12 mouse cellular contexts compared by ENCODE assay signal in the genomic region with DNA sequence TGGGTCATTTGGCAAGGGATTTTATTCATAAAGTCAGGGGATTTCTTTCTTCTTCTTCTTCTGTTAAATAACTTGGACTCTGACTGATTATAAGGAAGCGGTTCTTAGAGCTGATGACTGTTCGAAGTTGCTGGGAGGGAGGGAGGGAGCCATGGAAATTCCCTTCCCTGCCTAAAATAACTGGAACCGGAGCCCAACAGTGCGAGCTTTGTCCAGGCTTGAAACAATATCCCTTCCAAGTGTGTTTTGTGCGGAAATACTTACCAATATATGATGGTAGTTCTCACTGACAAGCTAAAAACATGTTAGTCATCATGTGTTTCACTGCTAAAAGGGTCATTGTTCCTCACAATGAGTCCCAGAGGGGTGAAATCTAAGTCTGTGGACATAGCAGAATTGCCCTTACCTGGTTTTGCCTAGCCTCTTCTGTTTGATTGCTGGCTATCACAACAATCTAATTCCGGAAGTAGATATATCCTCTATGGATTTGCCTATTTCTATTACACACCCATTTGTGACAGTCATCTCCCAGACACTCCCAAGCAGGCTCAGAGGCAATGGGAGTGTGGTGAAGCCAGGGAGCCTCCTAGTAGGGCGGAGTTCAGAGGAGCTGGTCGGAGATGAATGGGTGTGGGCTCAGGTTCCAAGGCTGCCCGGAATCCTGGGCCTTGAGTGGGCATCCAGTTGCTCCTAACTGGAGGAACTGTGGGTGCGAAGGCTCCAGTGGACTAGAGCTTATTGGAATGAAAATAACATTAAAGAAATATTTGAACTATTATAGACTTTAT.
A peak's percentile ranks its signal among the peaks of the same experiment; 100 is the strongest.
DNase-seq lines count a peak whose midpoint lies in the region; ATAC-seq and TF ChIP-seq lines count a peak whose summit lies in the region.
"Had no signal": no experiment of that assay in that cellular context is flagged by ENCODE, and none has a peak within 500 bp of the region (broad histone marks: within the 10 kb centered on the region; RNA-seq: fewer than 3 reads in every experiment).

No protein-coding gene starts in this region.

- peaks cover 10% of the 10 kb centered on the region; the same call in 1 of the 2 replicates for H3K4me1 ChIP-seq in midbrain, embryonic 14.5 days (ENCODE audit: control insufficient read depth, insufficient read depth, low read length)
- H3K4me1 ChIP-seq in midbrain, postnatal 0 days (ENCODE audit: insufficient read depth, low read length): 0 out of 2 replicates have a peak, but pooled peaks cover 3% of the 10 kb centered on the region
- H3K4me1 ChIP-seq in intestine, embryonic 16.5 days (ENCODE audit: control insufficient read depth, insufficient read depth, low read length): peaks cover 16% of the 10 kb centered on the region
- H3K4me1 ChIP-seq in stomach, embryonic 16.5 days (ENCODE audit: control insufficient read depth, insufficient read depth, low read length): peaks cover 9% of the 10 kb centered on the region; the same call in 1 of the 2 replicates
- peaks cover 3% of the 10 kb centered on the region; the same call in 1 of the 2 replicates for H3K4me1 ChIP-seq in kidney, embryonic 14.5 days (ENCODE audit: control insufficient read depth, insufficient read depth, low read length)

- no peaks in the 10 kb centered on the region for H3K27me3 ChIP-seq in midbrain, embryonic 14.5 days (ENCODE audit: control insufficient read depth, insufficient read depth, low read length)
- no peaks in the 10 kb centered on the region for H3K27me3 ChIP-seq in midbrain, postnatal 0 days (ENCODE audit: insufficient read depth, low read length)
- H3K27me3 ChIP-seq in intestine, embryonic 16.5 days (replicated peaks; ENCODE audit: control insufficient read depth, insufficient read depth, low read length): no peaks in the 10 kb centered on the region
- H3K27me3 ChIP-seq in stomach, embryonic 16.5 days (ENCODE audit: control insufficient read depth, insufficient read depth, low read length): no peaks in the 10 kb centered on the region
- no peaks in the 10 kb centered on the region for H3K27me3 ChIP-seq in kidney, embryonic 14.5 days (ENCODE audit: control insufficient read depth, insufficient read depth, low read length)

- H3K9ac ChIP-seq in midbrain, embryonic 14.5 days (replicated peaks; ENCODE audit: low read length): no peak overlapping the region
- no peak overlapping the region for H3K9ac ChIP-seq in midbrain, postnatal 0 days (replicated peaks; ENCODE audit: low read length, poor library complexity, severe bottlenecking)
- no peak overlapping the region for H3K9ac ChIP-seq in intestine, embryonic 16.5 days (ENCODE audit: low read depth, low read length)
- no peak overlapping the region for H3K9ac ChIP-seq in stomach, embryonic 16.5 days (ENCODE audit: low read length)
- H3K9ac ChIP-seq in kidney, embryonic 14.5 days (ENCODE audit: low read depth, low read length): no peak overlapping the region

- H3K4me3 ChIP-seq in gastrocnemius, adult 2 months: no peak overlapping the region
- H3K4me3 ChIP-seq in midbrain, embryonic 14.5 days (replicated peaks; ENCODE audit: low read depth, low read length): no peak overlapping the region
- H3K4me3 ChIP-seq in midbrain, postnatal 0 days (ENCODE audit: low read depth, low read length): no peak overlapping the region
- H3K4me3 ChIP-seq in intestine, embryonic 16.5 days (ENCODE audit: low read length): no peak overlapping the region
- H3K4me3 ChIP-seq in stomach, embryonic 16.5 days (replicated peaks; ENCODE audit: low read length): no peak overlapping the region
- no peak overlapping the region for H3K4me3 ChIP-seq in kidney, embryonic 14.5 days (ENCODE audit: low read length)

- ATAC-seq in midbrain, embryonic 14.5 days (ENCODE audit: low FRiP score, low TSS enrichment): no peak; the same call in 1 of the 2 replicates
- ATAC-seq in midbrain, postnatal 0 days (ENCODE audit: low FRiP score): no peak
- ATAC-seq in intestine, embryonic 16.5 days: peak; percentile 63
- ATAC-seq in stomach, embryonic 16.5 days (ENCODE audit: insufficient read depth, low FRiP score): peak; percentile 30; the same call in 1 of the 2 replicates
- ATAC-seq in kidney, embryonic 14.5 days (ENCODE audit: low FRiP score, low TSS enrichment): no peak

- intact Hi-C loops in gastrocnemius, adult 2 months (cut with DNase I): no loop called here
- intact Hi-C loops in left cerebral cortex, postnatal 25 days (cut with DNase I): no loop called here

- peak overlapping the region; percentile 67 for H3K27ac ChIP-seq in gastrocnemius, adult 2 months
- H3K27ac ChIP-seq in midbrain, embryonic 14.5 days (replicated peaks; ENCODE audit: low read depth, low read length): peak overlapping the region; percentile 57
- no peak overlapping the region for H3K27ac ChIP-seq in midbrain, postnatal 0 days (ENCODE audit: low read depth, low read length)
- H3K27ac ChIP-seq in intestine, embryonic 16.5 days (ENCODE audit: low read length): peak overlapping the region; percentile 46
- peak overlapping the region; percentile 68 for H3K27ac ChIP-seq in stomach, embryonic 16.5 days (ENCODE audit: low read length)
- no peak overlapping the region for H3K27ac ChIP-seq in kidney, embryonic 14.5 days (ENCODE audit: low read depth, low read length)

- no peak for TF ChIP-seq CTCF in gastrocnemius, adult 2 months (IDR thresholded peaks at IDR 0.05)
- TF ChIP-seq CTCF in midbrain, postnatal 0 days (IDR thresholded peaks at IDR 0.05): no peak

- no peaks in the 10 kb centered on the region for H3K36me3 ChIP-seq in midbrain, embryonic 14.5 days (ENCODE audit: control insufficient read depth, insufficient read depth, low read length)
- no peaks in the 10 kb centered on the region for H3K36me3 ChIP-seq in midbrain, postnatal 0 days (ENCODE audit: insufficient read depth, low read length)
- no peaks in the 10 kb centered on the region for H3K36me3 ChIP-seq in intestine, embryonic 16.5 days (ENCODE audit: control insufficient read depth, insufficient read depth, low read length)
- H3K36me3 ChIP-seq in stomach, embryonic 16.5 days (ENCODE audit: control insufficient read depth, insufficient read depth, low read length): no peaks in the 10 kb centered on the region
- H3K36me3 ChIP-seq in kidney, embryonic 14.5 days (ENCODE audit: control insufficient read depth, insufficient read depth, low read length): no peaks in the 10 kb centered on the region

- H3K9me3 ChIP-seq in midbrain, embryonic 14.5 days (ENCODE audit: control insufficient read depth, low read length): no peaks in the 10 kb centered on the region
- no peaks in the 10 kb centered on the region for H3K9me3 ChIP-seq in midbrain, postnatal 0 days (ENCODE audit: low read length)
- no peaks in the 10 kb centered on the region for H3K9me3 ChIP-seq in intestine, embryonic 16.5 days (ENCODE audit: control insufficient read depth, low read length)
- no peaks in the 10 kb centered on the region for H3K9me3 ChIP-seq in stomach, embryonic 16.5 days (replicated peaks; ENCODE audit: control insufficient read depth, low read length)
- H3K9me3 ChIP-seq in kidney, embryonic 14.5 days (ENCODE audit: control insufficient read depth, low read length): no peaks in the 10 kb centered on the region

- no peak overlapping the region for H3K4me2 ChIP-seq in midbrain, embryonic 14.5 days (ENCODE audit: low read length)
- no peak overlapping the region for H3K4me2 ChIP-seq in midbrain, postnatal 0 days (ENCODE audit: low read depth, low read length, poor library complexity, severe bottlenecking)
- H3K4me2 ChIP-seq in intestine, embryonic 16.5 days (ENCODE audit: low read depth, low read length): no peak overlapping the region
- no peak overlapping the region for H3K4me2 ChIP-seq in stomach, embryonic 16.5 days (ENCODE audit: low read depth, low read length)
- no peak overlapping the region for H3K4me2 ChIP-seq in kidney, embryonic 14.5 days (replicated peaks; ENCODE audit: low read depth, low read length)
- H3K4me2 ChIP-seq: heart, embryonic 11.5 days had no signal

- DNase-seq in gastrocnemius, adult 2 months: no peak
- no peak for DNase-seq in gastrocnemius, adult 18-20 months (ENCODE audit: low spot score)
- DNase-seq in midbrain, embryonic 14.5 days: no peak
- DNase-seq in midbrain, postnatal 0 days (ENCODE audit: low spot score): no peak
- no peak for DNase-seq in left cerebral cortex, postnatal 25 days (ENCODE audit: low spot score in 2 of 2)
- DNase-seq: embryo, embryonic 11 days; lung, adult 2 months; thymus, adult 2 months had no signal

- 50% methylated on average over 10 of the region's 10 CpGs for WGBS in midbrain, embryonic 14.5 days
- WGBS in midbrain, postnatal 0 days: 57% methylated on average over 10 of the region's 10 CpGs
- 55% methylated on average over 10 of the region's 10 CpGs for WGBS in intestine, embryonic 16.5 days
- WGBS in stomach, embryonic 16.5 days: 57% methylated on average over 10 of the region's 10 CpGs
- 59% methylated on average over 10 of the region's 10 CpGs for WGBS in kidney, embryonic 14.5 days

Comparison
In these comparisons a context has a peak if more than half of its experiments do, and no peak if none do; other contexts are left out.
1. H3K27ac ChIP-seq: peak in gastrocnemius, adult 2 months (single experiment), midbrain, embryonic 14.5 days (single experiment), intestine, embryonic 16.5 days (single experiment) and stomach, embryonic 16.5 days (single experiment); none in midbrain, postnatal 0 days (single experiment) and kidney, embryonic 14.5 days (single experiment).
2. ATAC-seq: peak in intestine, embryonic 16.5 days (single experiment) and stomach, embryonic 16.5 days (single experiment); none in midbrain, embryonic 14.5 days (single experiment), midbrain, postnatal 0 days (single experiment) and kidney, embryonic 14.5 days (single experiment).